Mouse (Mus musculus): Measurements from ENCODE around the gene Ankub1.

DNA sequence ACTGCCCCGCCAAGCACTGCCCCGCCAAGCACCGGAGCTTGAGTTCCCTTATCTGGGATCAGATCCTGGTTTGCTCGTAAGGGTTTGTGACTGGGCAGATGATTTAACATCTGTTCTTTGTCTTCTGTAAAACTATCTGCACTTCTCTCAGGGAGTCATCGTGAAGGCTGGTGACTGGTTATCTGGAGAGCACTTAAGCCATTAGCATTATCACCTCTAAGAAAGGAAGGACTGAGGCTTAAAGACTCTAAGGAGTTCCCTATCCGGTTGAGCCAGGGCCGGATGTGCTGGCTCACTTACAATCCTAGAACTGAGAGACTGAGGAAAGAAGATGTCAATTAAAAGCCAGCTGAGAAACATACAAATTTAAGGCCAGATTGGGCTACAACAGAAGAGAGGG lies 80.8 kb downstream of the Ankub1 start:
- no peak for TF ChIP-seq CTCF (conservative IDR thresholded peaks at IDR 0.05; ENCODE audit: low read length)
- TF ChIP-seq POU5F1 (IDR thresholded peaks at IDR 0.05; ENCODE audit: borderline replicate concordance, low read length): no peak
